Mouse (Mus musculus): Measurements from ENCODE around the gene Krt17. TPM values are rescaled to one million over a fixed set of nuclear protein-coding genes. Genes with fewer than 3 reads are reported as not detected.
"Not testable (repeated sequence)": the region's sequence is repeated elsewhere in the genome, so short reads cannot be mapped to it uniquely, and the experiment has no call there.

Gene Krt17
- polyA plus RNA-seq, 1 experiment: not detected

DNA sequence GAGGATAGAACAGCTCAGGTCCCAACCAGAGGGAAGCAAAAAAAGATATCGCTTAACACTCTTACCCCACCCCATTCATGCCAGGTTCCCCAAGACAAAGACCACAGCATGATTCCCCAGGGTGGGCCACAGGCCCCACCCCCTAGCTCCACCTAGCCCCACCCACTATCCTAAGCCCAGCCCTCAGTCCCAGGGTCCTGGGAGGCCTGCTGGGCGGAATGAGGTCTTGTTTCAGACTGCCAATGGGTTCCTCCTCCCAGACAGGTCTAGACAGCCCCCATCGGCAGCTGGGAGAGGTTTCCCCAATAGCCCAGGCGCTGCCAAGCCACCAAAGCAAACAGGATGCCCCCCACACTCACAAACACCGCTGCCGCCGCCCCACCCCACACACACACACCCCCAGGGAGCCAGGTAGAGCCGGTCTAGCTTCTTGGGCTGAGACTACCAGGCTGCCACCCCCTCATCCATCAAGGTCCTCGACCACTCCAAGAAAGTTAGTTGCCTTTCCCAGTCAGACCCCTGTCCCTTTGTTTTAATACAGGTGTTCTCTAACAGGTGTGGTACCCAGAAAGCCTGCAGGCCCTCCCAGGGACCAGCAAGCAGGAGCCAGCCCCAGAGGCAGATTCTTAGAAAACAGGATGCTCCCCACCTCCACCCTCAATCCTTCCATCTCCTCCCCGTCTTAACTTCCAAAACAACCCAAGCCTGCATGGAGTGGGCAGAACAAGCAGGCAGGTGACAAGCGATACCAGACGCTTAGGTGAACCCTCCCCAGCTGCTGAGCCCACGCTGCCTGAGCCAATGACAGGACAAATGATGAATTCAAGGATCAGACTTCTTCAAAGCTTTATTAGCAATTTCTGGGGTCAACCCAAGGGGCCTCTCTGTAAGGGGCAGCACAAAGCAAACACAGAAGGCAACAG, 1.5 kb upstream of the Krt17 start:
- no peaks in the 10 kb centered on the region for H3K4me1 ChIP-seq (ENCODE audit: control insufficient read depth, insufficient read depth, low read length)
- no peak for TF ChIP-seq CTCF (IDR thresholded peaks at IDR 0.05; ENCODE audit: control insufficient read depth, insufficient read depth, insufficient replicate concordance, low read depth, low read length)
- TF ChIP-seq POLR2A (IDR thresholded peaks at IDR 0.05; ENCODE audit: control insufficient read depth, low read depth, low read length): no peak
- H3K4me3 ChIP-seq (ENCODE audit: control insufficient read depth, low read depth, low read length): no peak overlapping the region
- H3K27me3 ChIP-seq (ENCODE audit: control insufficient read depth, insufficient read depth, low read length): no peaks in the 10 kb centered on the region
- H3K36me3 ChIP-seq (ENCODE audit: control insufficient read depth, insufficient read depth, low read length): no peaks in the 10 kb centered on the region
- no peak overlapping the region for H3K27ac ChIP-seq (ENCODE audit: control insufficient read depth, insufficient read depth, low read depth, low read length)

DNA sequence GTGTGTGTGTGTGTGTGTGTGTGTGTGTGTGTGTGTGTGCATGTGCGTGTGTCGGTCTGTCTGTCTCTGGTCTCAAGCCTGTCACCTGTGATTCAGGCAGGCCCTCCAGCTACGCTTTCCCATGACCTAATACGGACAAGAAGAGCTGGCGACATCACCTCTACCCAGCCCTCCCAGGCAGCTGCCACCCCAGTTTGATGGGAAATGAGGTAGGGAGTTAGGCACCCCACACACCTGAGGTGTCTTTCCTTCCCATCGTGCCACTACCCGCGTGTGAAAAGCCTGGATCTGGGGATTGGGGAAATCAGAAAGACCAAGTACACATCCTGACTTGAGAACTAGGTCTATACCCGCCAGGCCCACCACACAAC, 391 bp upstream of the Krt17 start:
- Histone ChIP-seq H3K4me3 (ENCODE audit: control insufficient read depth, low read depth, low read length) (no peak overlapping the region), H3K27ac (ENCODE audit: control insufficient read depth, insufficient read depth, low read depth, low read length) (no peak overlapping the region), H3K27me3 (ENCODE audit: control insufficient read depth, insufficient read depth, low read length) (no peaks in the 10 kb centered on the region), H3K4me1 (ENCODE audit: control insufficient read depth, insufficient read depth, low read length) (no peaks in the 10 kb centered on the region), H3K36me3 (ENCODE audit: control insufficient read depth, insufficient read depth, low read length) (no peaks in the 10 kb centered on the region)
- TF ChIP-seq POLR2A (IDR thresholded peaks at IDR 0.05; ENCODE audit: control insufficient read depth, low read depth, low read length) (no peak), CTCF (IDR thresholded peaks at IDR 0.05; ENCODE audit: control insufficient read depth, insufficient read depth, insufficient replicate concordance, low read depth, low read length) (no peak)

DNA sequence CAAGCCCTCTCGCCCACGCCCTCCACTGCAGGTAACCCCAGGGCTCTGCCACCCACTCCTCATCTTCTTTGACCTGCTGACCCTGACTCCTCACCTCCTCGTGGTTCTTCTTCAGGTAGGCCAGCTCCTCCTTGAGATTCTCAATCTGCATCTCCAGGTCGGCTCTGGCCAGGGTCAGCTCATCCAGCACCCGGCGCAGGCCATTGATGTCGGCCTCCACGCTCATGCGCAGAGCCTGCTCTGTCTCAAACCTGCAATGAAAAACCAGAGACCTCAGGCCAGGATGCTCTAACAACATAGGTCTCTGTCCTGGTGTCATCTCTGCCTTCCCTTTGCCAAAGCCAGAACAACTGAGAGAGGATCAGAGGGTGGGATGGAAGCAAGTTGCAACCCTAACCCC, 1.8 kb downstream of the Krt17 start:
- TF ChIP-seq CTCF (IDR thresholded peaks at IDR 0.05; ENCODE audit: control insufficient read depth, insufficient read depth, insufficient replicate concordance, low read depth, low read length): no peak
- TF ChIP-seq POLR2A (IDR thresholded peaks at IDR 0.05; ENCODE audit: control insufficient read depth, low read depth, low read length): no peak
- H3K4me1 ChIP-seq (ENCODE audit: control insufficient read depth, insufficient read depth, low read length): no peaks in the 10 kb centered on the region
- no peaks in the 10 kb centered on the region for H3K36me3 ChIP-seq (ENCODE audit: control insufficient read depth, insufficient read depth, low read length)
- no peaks in the 10 kb centered on the region for H3K27me3 ChIP-seq (ENCODE audit: control insufficient read depth, insufficient read depth, low read length)
- H3K4me3 ChIP-seq (ENCODE audit: control insufficient read depth, low read depth, low read length): no peak overlapping the region
- H3K27ac ChIP-seq (ENCODE audit: control insufficient read depth, insufficient read depth, low read depth, low read length): no peak overlapping the region

DNA sequence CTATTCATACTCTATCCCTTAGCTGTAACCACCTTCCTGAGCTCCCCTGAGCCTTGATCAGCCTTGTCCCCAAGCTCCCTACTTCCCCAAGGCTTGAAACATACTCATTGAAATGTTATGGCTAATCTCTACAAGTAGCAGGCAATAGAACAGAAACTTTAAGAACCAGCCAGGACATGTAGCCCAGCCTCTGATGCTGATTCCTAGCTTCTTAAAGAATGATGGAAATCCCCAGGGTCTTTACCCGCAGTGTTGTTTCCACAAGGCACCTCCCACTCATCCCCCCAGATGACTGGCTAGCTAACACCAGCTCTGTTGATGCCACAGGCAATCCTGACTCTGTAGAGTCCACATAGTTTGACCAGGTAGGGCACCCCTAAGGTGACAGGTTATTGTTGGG, 2.9 kb downstream of the Krt17 start:
- no peaks in the 10 kb centered on the region for H3K36me3 ChIP-seq (ENCODE audit: control insufficient read depth, insufficient read depth, low read length)
- H3K4me1 ChIP-seq (ENCODE audit: control insufficient read depth, insufficient read depth, low read length): no peaks in the 10 kb centered on the region
- H3K27ac ChIP-seq (ENCODE audit: control insufficient read depth, insufficient read depth, low read depth, low read length): no peak overlapping the region
- H3K27me3 ChIP-seq (ENCODE audit: control insufficient read depth, insufficient read depth, low read length): no peaks in the 10 kb centered on the region
- TF ChIP-seq POLR2A (IDR thresholded peaks at IDR 0.05; ENCODE audit: control insufficient read depth, low read depth, low read length) (no peak), CTCF (IDR thresholded peaks at IDR 0.05; ENCODE audit: control insufficient read depth, insufficient read depth, insufficient replicate concordance, low read depth, low read length) (no peak)
- H3K4me3 ChIP-seq (ENCODE audit: control insufficient read depth, low read depth, low read length): no peak overlapping the region

DNA sequence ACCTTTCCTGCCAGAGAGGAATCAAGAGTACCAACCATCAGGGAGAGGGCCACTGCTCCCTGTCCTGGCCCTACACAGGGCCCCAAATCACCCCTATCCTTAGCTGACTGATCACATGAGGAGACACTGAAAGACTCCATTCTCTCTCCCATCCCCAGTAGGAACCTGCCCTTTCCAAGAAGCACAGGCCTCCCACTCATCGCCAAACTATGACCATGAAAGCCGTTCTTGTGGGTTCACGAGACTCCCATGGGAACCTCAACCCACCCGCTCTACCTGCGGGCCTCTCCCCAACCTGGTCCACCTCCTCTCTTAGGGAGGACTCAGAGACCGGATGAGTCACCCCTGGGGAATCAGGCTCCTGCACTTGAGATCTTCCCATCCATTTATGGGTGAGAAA, 5.3 kb downstream of the Krt17 start:
- Histone ChIP-seq H3K4me1 (ENCODE audit: control insufficient read depth, insufficient read depth, low read length) (no peaks in the 10 kb centered on the region), H3K36me3 (ENCODE audit: control insufficient read depth, insufficient read depth, low read length) (no peaks in the 10 kb centered on the region), H3K27ac (ENCODE audit: control insufficient read depth, insufficient read depth, low read depth, low read length) (no peak overlapping the region), H3K4me3 (ENCODE audit: control insufficient read depth, low read depth, low read length) (no peak overlapping the region), H3K27me3 (ENCODE audit: control insufficient read depth, insufficient read depth, low read length) (no peaks in the 10 kb centered on the region)
- TF ChIP-seq POLR2A (IDR thresholded peaks at IDR 0.05; ENCODE audit: control insufficient read depth, low read depth, low read length) (no peak), CTCF (IDR thresholded peaks at IDR 0.05; ENCODE audit: control insufficient read depth, insufficient read depth, insufficient replicate concordance, low read depth, low read length) (no peak)

DNA sequence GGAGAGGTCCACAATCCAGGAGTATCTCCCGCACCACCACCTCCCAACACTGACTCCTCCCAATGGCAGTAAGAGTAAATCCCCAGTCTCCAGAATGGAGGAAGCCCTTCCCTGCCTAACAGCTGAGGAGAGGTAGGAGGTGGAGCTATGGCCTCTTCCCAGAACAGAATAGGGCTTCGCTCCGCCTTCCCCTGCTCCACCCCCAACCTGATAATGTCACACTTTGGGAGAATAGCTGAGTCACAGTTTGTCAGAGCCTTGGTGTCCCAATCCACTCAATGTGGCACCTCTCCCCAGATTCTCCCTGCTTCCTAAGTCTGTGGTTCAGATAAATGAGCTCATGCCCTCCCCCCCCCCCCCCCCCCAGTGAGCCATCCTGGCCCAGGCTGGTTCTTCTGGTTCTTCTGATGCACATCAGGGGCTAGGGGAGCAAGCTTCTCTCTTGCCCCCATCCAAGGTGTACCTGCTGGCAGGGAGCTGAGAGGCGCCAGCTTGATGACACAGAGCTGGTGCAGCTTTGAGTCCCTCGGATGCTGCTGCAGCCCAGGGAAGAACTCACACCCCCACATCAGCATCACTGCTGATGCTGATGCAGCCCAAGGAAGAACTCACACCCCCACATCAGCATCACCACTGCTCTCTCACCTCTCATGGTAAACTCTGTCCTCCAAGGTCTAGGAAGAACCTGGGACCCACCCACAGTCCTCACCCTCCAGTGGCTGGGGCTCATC, 6.3 kb downstream of the Krt17 start:
- H3K27ac ChIP-seq (ENCODE audit: control insufficient read depth, insufficient read depth, low read depth, low read length): no peak overlapping the region
- H3K4me1 ChIP-seq (ENCODE audit: control insufficient read depth, insufficient read depth, low read length): no peaks in the 10 kb centered on the region
- H3K27me3 ChIP-seq (ENCODE audit: control insufficient read depth, insufficient read depth, low read length): no peaks in the 10 kb centered on the region
- H3K4me3 ChIP-seq (ENCODE audit: control insufficient read depth, low read depth, low read length): no peak overlapping the region
- TF ChIP-seq CTCF (IDR thresholded peaks at IDR 0.05; ENCODE audit: control insufficient read depth, insufficient read depth, insufficient replicate concordance, low read depth, low read length): no peak
- TF ChIP-seq POLR2A (IDR thresholded peaks at IDR 0.05; ENCODE audit: control insufficient read depth, low read depth, low read length): no peak
- H3K36me3 ChIP-seq (ENCODE audit: control insufficient read depth, insufficient read depth, low read length): no peaks in the 10 kb centered on the region

DNA sequence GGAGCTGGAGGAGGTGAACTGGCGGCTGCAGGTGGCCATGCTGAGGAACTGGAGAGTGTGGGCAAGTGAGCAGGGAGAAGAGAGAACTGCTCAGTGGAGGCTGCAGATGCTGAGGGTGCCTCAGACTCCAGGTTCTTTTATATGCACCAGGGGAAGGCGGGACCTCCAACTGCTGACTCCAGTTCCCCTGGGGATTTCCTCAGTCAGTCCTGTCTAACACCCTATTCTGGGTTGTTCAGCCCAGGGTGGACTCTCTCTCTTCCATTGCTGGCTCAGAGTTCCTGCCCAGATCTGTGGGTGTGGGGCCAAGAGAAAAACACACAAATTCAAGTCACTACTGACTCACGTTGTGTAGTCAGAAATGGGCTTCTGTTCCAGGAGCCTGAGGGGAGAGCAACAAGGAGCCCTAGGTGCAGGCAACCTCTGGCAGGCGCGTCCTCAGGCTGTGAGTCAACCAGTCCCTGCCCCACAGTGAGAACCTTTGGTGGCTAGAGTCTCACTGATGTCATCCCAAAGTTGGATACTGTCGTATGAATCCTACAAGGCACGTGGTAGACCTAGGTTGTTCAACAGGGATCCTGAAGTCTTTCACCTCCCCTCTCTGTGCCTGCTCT, 11.9 kb downstream of the Krt17 start, which contains the start of gene Krt16:
Krt16 (minus strand) TSS at position 51 of the 614 bp plus-strand sequence.
- no peaks in the 10 kb centered on the region for H3K36me3 ChIP-seq (ENCODE audit: control insufficient read depth, insufficient read depth, low read length)
- no peak within 1 kb of the TSS for H3K27ac ChIP-seq (ENCODE audit: control insufficient read depth, insufficient read depth, low read depth, low read length)
- H3K27me3 ChIP-seq (ENCODE audit: control insufficient read depth, insufficient read depth, low read length): no peaks in the 10 kb centered on the region
- no peak within 1 kb of the TSS for H3K4me3 ChIP-seq (ENCODE audit: control insufficient read depth, low read depth, low read length)
- TF ChIP-seq POLR2A (IDR thresholded peaks at IDR 0.05; ENCODE audit: control insufficient read depth, low read depth, low read length): no peak
- TF ChIP-seq CTCF (IDR thresholded peaks at IDR 0.05; ENCODE audit: control insufficient read depth, insufficient read depth, insufficient replicate concordance, low read depth, low read length): no peak
- H3K4me1 ChIP-seq (ENCODE audit: control insufficient read depth, insufficient read depth, low read length): no peaks in the 10 kb centered on the region

DNA sequence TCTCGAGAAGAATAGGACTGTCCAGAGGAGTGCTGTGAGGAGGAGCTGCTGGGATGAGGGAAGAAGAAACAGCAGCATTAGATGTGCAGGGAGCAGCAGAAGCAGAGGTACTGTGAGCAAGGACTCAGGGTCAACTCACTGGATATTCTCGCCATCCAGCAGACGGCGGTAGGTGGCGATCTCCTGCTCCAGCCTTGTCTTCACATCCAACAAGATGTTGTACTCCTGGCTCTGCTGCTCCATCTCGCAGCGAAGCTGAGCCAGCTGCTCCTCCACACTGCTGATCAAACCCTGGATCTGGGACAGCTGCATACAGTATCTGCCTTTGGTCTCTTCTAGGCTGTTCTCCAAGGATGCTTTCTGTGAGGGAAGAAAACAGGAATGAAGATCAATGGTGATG, 14.4 kb downstream of the Krt17 start:
- H3K27me3 ChIP-seq (ENCODE audit: control insufficient read depth, insufficient read depth, low read length); H3K4me3 ChIP-seq (ENCODE audit: control insufficient read depth, low read depth, low read length); H3K27ac ChIP-seq (ENCODE audit: control insufficient read depth, insufficient read depth, low read depth, low read length); H3K4me1 ChIP-seq (ENCODE audit: control insufficient read depth, insufficient read depth, low read length); H3K36me3 ChIP-seq (ENCODE audit: control insufficient read depth, insufficient read depth, low read length): not testable (repeated sequence)

DNA sequence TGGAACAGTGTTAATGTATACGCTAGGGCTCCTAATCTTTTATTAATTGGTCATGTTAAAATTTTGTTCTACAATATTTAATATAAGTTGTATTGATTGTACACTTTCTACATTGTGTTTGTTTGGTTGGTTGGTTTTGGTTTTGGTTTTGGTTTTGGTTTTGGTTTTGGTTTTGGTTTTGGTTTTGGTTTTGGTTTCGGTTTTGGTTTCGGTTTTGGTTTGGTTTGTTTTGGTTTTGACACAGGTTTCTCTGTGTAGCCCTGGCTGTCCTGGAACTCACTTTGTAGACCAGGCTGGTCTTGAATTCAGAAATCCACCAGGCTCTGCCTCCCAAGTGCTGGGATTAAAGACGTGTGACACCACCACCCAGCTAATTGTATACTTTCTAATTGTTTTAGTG, 20.6 kb downstream of the Krt17 start:
- H3K4me1 ChIP-seq (ENCODE audit: control insufficient read depth, insufficient read depth, low read length); H3K36me3 ChIP-seq (ENCODE audit: control insufficient read depth, insufficient read depth, low read length); H3K4me3 ChIP-seq (ENCODE audit: control insufficient read depth, low read depth, low read length); H3K27me3 ChIP-seq (ENCODE audit: control insufficient read depth, insufficient read depth, low read length); H3K27ac ChIP-seq (ENCODE audit: control insufficient read depth, insufficient read depth, low read depth, low read length): not testable (repeated sequence)

All from testis, adult 2 months (tissue).